Mouse (Mus musculus) forebrain, embryonic 15.5 days (tissue): ENCODE data around the gene Rassf3. TPM values are rescaled to one million over a fixed set of nuclear protein-coding genes. Genes with fewer than 3 reads are reported as not detected.

Experiments
- ATAC-seq: fragments of 200-750 bp; cut with Nextera tagmentation; replicated peaks from 2 replicates; pipeline ENCODE4 v1.8.0; 2017; ENCODE audit warnings: mild to moderate bottlenecking, moderate TSS enrichment, moderate library complexity
- H3K27ac ChIP-seq: fragments of 300-500 bp; sonication (generic); replicated peaks from 2 replicates; pipeline ENCODE4 v1.5.1; 2015; ENCODE audit warnings: mild to moderate bottlenecking, inconsistent platforms
- H3K27me3 ChIP-seq: fragments of 300-500 bp; sonication (generic); 2 replicates; pipeline ENCODE4 v1.6.1; 2015; ENCODE audit warnings: inconsistent platforms
- H3K36me3 ChIP-seq: fragments of 300-500 bp; sonication (generic); 2 replicates; pipeline ENCODE4 v1.6.1; 2015; ENCODE audit warnings: mild to moderate bottlenecking, inconsistent platforms
- H3K4me1 ChIP-seq: fragments of 300-500 bp; sonication (generic); 2 replicates; pipeline ENCODE4 v1.6.1; 2015; ENCODE audit warnings: inconsistent platforms
- H3K4me2 ChIP-seq: fragments of 300-500 bp; sonication (generic); replicated peaks from 2 replicates; pipeline ENCODE4 v1.6.1; 2015; ENCODE audit warnings: mild to moderate bottlenecking, inconsistent platforms
- H3K4me3 ChIP-seq: fragments of 300-500 bp; sonication (generic); 2 replicates; pipeline ENCODE4 v1.5.1; 2015; ENCODE audit warnings: mild to moderate bottlenecking, inconsistent platforms
- H3K9ac ChIP-seq: fragments of 300-500 bp; sonication (generic); replicated peaks from 2 replicates; pipeline ENCODE4 v1.6.1; 2015; ENCODE audit warnings: mild to moderate bottlenecking, inconsistent platforms
- H3K9me3 ChIP-seq: fragments of 300-500 bp; sonication (generic); 2 replicates; pipeline ENCODE4 v1.6.1; 2016; ENCODE audit warnings: inconsistent platforms
- WGBS: fragments of 180-500 bp; shearing (Covaris S2); methylation state at CpG from one replicate; pipeline ENCODE4 v1.1.7; 2015; ENCODE audit warnings: mixed read lengths; 5-methylcytosine and 5-hydroxymethylcytosine counted together
- polyA plus RNA-seq: library from polyadenylated mRNA; unstranded; fragments of >200 nt; fragmentation: Nextera tagmentation; extraction: Ambion mirVana; gene quantifications from 2 replicates; pipeline ENCODE4 v1.2.1, GENCODE M21; 2015

Gene Rassf3
- polyA plus RNA-seq, 1 experiment from 2014 or later, result 4.2 TPM

DNA sequence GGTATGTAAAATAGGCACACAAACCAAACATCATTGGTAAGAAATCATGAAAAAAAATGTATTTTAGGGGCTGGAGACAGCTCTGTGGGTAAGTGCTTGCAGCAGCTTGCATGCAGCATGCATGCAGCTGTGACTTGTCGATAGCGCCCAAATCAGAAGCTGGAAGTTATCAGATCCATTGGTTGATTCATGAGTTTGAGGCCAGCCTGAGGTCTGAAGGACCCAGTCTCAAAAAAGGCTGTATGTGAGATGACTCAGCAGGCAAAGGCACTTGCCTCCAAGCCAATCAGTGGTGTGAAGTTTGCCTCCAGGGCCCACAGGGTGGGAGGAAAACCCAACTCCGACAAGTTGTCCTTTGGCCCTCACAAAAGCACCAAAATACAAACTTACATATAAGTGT, 6.5 kb downstream of the Rassf3 start:
- no peak overlapping the region for H3K9ac ChIP-seq
- 84% methylated on average over 3 of the region's 3 CpGs for WGBS
- H3K4me1 ChIP-seq, result peaks cover 15% of the 10 kb centered on the region
- no peak for ATAC-seq
- no peaks in the 10 kb centered on the region for H3K36me3 ChIP-seq
- peaks cover 4% of the 10 kb centered on the region; the same call in 1 of the 2 replicates for H3K27me3 ChIP-seq
- no peak overlapping the region for H3K27ac ChIP-seq
- H3K4me2 ChIP-seq, result no peak overlapping the region
- no peak overlapping the region for H3K4me3 ChIP-seq
- no peaks in the 10 kb centered on the region for H3K9me3 ChIP-seq

DNA sequence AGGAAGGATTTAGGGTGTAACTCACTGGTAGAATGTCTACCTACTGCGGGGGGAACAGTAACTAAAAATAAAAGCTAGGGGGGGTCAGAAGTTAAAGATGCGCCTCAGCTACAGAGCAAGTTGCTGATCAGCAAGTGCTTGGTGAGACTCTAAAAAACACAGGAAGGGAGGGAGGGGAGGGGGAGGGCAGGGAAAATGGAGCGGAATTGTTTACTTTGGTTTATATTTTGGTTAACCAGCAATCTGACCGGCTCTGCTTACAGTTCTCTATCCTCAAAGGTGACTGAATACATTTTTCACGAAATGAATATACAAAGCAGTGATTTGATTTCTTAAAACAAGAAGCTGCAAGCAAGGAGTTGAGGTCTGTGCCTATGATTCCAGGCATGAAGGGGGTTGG, 7.2 kb downstream of the Rassf3 start:
- Histone ChIP-seq H3K4me3 (no peak overlapping the region), H3K36me3 (no peaks in the 10 kb centered on the region), H3K4me2 (no peak overlapping the region), H3K9ac (no peak overlapping the region), H3K4me1 (peaks cover 15% of the 10 kb centered on the region), H3K27me3 (no peaks in the 10 kb centered on the region), H3K27ac (no peak overlapping the region), H3K9me3 (no peaks in the 10 kb centered on the region)
- 56% methylated on average over 5 of the region's 5 CpGs for WGBS
- ATAC-seq, result no peak

GRCm38 (mm10) chr10:121468261-121468660, 7.9 kb downstream of the Rassf3 start:
- 93% methylated on average over 5 of the region's 5 CpGs for WGBS
- Histone ChIP-seq H3K4me3 (no peak overlapping the region), H3K27me3 (no peaks in the 10 kb centered on the region), H3K9ac (no peak overlapping the region), H3K4me2 (no peak overlapping the region), H3K27ac (no peak overlapping the region), H3K4me1 (peaks cover 12% of the 10 kb centered on the region), H3K9me3 (no peaks in the 10 kb centered on the region), H3K36me3 (no peaks in the 10 kb centered on the region)
- ATAC-seq, result no peak

- H3K4me3 ChIP-seq, result no peak overlapping the region
- no peak for ATAC-seq
- peaks cover 12% of the 10 kb centered on the region for H3K4me1 ChIP-seq
- 55% methylated on average over 8 of the region's 8 CpGs for WGBS
- no peak overlapping the region for H3K27ac ChIP-seq
- no peaks in the 10 kb centered on the region for H3K27me3 ChIP-seq
- H3K9me3 ChIP-seq, result no peaks in the 10 kb centered on the region
- no peak overlapping the region for H3K9ac ChIP-seq
- no peaks in the 10 kb centered on the region for H3K36me3 ChIP-seq
- no peak overlapping the region for H3K4me2 ChIP-seq
Observed at GRCm38 (mm10) chr10:121467792-121468191, 8.4 kb downstream of the Rassf3 start.

DNA sequence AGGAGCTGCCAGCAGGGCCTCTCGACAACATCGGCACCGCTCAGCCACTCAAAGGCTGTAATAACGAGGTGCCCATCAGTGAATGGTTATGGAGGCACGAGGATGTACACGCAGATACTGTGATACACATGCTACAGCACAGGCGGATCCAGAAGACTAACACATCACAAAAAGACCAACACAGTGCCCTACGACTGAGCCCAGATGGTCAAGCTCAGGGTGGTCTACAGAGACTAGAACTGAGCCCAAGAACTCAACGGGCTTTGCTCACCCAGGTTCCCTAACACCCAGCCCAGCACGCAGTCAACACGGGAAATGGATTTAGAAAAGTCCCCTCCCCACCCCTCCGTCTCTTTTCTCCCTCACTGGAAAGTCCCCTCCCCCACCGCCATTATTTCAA, 9.1 kb downstream of the Rassf3 start:
- no peaks in the 10 kb centered on the region for H3K36me3 ChIP-seq
- no peaks in the 10 kb centered on the region for H3K9me3 ChIP-seq
- 54% methylated on average over 13 of the region's 13 CpGs for WGBS
- no peak overlapping the region for H3K4me3 ChIP-seq
- H3K27ac ChIP-seq, result no peak overlapping the region
- H3K4me2 ChIP-seq, result no peak overlapping the region
- H3K9ac ChIP-seq, result no peak overlapping the region
- peaks cover 14% of the 10 kb centered on the region for H3K4me1 ChIP-seq
- ATAC-seq, result no peak
- H3K27me3 ChIP-seq, result no peaks in the 10 kb centered on the region

DNA sequence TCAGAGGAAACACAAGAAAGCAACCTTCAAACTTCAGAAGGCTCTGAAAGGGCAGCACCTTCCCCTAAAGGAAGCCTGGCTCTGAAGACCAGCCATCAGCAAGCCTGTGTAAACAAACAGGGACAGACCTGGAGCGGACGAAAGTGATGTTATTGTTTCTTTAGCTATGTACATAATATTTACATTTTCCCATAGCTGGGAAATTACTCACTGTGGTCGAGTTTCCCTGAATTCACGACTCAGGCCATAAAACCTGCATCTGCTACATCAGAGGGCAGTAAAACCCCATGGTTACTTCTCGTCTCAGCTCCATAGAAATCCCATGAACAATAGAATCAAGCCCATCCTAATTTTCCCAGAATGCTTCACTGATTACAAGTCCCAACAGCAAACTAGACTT, 11.1 kb downstream of the Rassf3 start:
- Histone ChIP-seq H3K27me3 (no peaks in the 10 kb centered on the region), H3K36me3 (no peaks in the 10 kb centered on the region), H3K9me3 (no peaks in the 10 kb centered on the region), H3K4me3 (no peak overlapping the region), H3K4me2 (no peak overlapping the region), H3K27ac (no peak overlapping the region), H3K4me1 (peaks cover 20% of the 10 kb centered on the region), H3K9ac (no peak overlapping the region)
- ATAC-seq, result no peak
- 58% methylated on average over 5 of the region's 5 CpGs for WGBS

- no peak overlapping the region for H3K27ac ChIP-seq
- no peaks in the 10 kb centered on the region for H3K9me3 ChIP-seq
- no peak for ATAC-seq
- no peaks in the 10 kb centered on the region for H3K36me3 ChIP-seq
- peaks cover 31% of the 10 kb centered on the region for H3K4me1 ChIP-seq
- H3K9ac ChIP-seq, result no peak overlapping the region
- no peak overlapping the region for H3K4me3 ChIP-seq
- no peak overlapping the region for H3K4me2 ChIP-seq
- 58% methylated on average over 24 of the region's 24 CpGs for WGBS
- no peaks in the 10 kb centered on the region for H3K27me3 ChIP-seq
Observed at GRCm38 (mm10) chr10:121462162-121462881, 13.8 kb downstream of the Rassf3 start.

DNA sequence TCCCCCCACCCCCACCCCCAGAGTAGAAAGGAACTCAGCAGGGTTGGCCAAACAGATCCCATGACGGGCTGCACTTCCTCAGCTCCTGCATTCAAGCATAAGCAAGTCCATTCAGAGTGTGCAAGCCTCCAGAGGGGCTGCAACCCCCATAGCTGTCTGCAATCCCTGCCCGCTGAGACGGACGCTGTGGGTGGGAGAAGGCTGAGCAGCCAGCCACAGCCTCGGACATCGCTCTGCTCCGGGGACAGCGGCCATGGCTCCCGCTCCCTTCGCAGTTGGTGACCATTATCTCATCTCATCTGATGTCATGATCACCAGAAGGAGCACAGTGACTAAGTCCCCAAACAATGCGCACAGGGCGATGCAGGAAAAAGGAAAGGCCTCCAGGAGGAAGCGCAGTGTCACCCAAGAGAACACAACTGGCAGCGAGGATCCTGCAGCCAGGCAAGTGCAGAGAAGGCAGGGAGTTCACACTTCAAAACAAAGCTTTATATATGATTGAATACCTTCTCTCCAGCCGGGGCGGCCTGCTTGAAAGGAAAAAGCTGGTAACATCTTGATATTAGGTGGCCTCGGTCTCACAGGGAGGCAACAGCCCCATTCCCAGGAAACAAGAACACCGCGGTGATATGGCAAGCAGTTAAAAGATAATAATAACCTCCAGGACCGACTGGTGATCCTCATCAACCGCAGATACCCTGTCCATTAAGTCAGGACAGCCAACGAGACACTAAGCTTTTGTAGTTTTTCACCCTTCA, 14.6 kb downstream of the Rassf3 start:
- no peak overlapping the region for H3K9ac ChIP-seq
- 8% methylated on average over 22 of the region's 22 CpGs for WGBS
- no peaks in the 10 kb centered on the region for H3K36me3 ChIP-seq

DNA sequence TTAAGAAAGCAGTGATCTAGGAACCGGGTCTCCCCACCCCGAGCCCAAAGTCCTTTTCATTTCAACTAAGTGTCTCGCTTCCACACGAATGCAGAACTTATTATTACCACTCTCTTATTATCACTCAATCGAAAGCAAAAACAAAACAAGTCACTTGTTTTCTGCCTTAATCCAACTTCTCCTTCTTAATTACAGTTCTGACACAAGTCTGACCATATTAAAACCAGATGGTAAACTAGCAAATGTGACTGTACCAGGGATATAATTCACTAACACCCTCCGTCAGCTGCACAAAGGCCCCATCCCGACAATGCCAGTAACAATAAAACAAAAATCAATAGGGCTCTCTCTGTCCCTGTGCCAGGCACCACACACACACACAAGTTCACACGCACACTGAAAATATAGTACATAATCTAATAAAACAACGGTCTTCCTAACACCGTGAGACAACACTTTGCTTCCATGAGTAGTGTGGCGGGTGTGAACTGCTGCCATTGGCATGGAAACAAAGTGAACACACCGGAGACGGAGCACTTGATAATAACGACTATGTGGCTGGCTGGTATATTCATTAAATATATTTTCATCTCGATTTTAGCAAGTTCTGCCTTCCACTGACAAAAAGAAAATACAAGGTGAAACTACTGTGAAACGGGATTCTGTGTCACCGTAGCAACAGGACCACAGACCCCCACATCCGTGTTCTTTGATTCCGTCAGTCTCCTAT, 16.9 kb downstream of the Rassf3 start:
- Histone ChIP-seq H3K27me3 (no peaks in the 10 kb centered on the region), H3K9ac (no peak overlapping the region), H3K36me3 (no peaks in the 10 kb centered on the region), H3K9me3 (no peaks in the 10 kb centered on the region), H3K4me1 (peaks cover 26% of the 10 kb centered on the region), H3K4me2 (no peak overlapping the region), H3K4me3 (no peak overlapping the region), H3K27ac (no peak overlapping the region)
- WGBS, result 31% methylated on average over 19 of the region's 19 CpGs
- ATAC-seq, result 0 out of 2 replicates have a peak, but pooled peaks have one; percentile 37

More for the DNA sequence above, 14.6 kb downstream of the Rassf3 start:
- H3K27me3 ChIP-seq, result no peaks in the 10 kb centered on the region
- peak overlapping the region; percentile 22 for H3K4me2 ChIP-seq
- no peaks in the 10 kb centered on the region for H3K9me3 ChIP-seq
- H3K4me3 ChIP-seq, result no peak overlapping the region
- peaks cover 26% of the 10 kb centered on the region for H3K4me1 ChIP-seq
- H3K27ac ChIP-seq, result no peak overlapping the region; the same call in 1 of the 2 replicates
- peak; percentile 62 for ATAC-seq

DNA sequence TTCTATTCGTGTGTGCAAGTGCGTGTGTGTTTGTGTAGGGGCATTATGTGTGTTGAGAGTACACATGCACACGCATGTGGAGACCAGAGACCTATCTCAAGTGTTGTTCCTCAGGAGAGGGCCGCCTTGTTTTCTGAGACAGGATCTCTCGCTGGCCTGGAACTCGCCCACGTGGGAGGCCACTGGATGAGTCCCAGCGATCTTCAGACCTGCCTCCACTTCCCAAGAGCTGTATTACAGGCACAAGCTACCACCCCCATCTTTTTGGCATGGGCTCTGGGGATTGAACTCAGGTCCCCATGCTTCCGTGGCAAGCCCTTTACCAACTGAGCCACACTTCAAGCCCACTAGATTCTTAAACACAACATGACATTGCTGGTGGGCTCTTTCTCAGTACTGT, 17.7 kb downstream of the Rassf3 start:
- 87% methylated on average over 9 of the region's 9 CpGs for WGBS
- H3K9me3 ChIP-seq, result no peaks in the 10 kb centered on the region
- no peak overlapping the region for H3K27ac ChIP-seq
- no peak for ATAC-seq
- no peak overlapping the region for H3K9ac ChIP-seq
- H3K4me1 ChIP-seq, result peaks cover 26% of the 10 kb centered on the region
- no peaks in the 10 kb centered on the region for H3K27me3 ChIP-seq
- H3K4me2 ChIP-seq, result no peak overlapping the region
- no peak overlapping the region for H3K4me3 ChIP-seq
- no peaks in the 10 kb centered on the region for H3K36me3 ChIP-seq

DNA sequence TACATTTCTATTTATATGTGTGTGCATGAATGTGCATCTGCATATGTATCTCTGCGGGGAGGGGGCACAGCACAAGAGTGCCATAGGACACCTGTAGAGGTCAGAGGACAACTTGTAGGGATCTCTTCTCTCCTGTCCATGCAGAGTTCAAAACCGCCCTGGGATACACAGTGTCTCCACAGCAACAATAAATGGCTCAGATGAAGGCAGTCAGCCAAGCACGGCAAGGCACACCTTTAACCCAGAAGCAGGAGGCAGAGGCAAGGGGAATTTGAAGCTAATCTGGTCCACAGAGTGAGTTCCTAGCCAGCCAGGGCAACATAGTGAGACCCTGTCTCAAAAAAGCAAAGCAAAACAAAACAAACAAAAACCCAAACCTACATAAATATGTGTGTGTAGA, 18.8 kb downstream of the Rassf3 start:
- H3K4me3 ChIP-seq, result no peak overlapping the region
- no peak for ATAC-seq
- WGBS, result 76% methylated on average over 3 of the region's 3 CpGs
- peaks cover 26% of the 10 kb centered on the region for H3K4me1 ChIP-seq
- no peak overlapping the region for H3K4me2 ChIP-seq
- no peak overlapping the region for H3K9ac ChIP-seq
- H3K27ac ChIP-seq, result no peak overlapping the region
- no peaks in the 10 kb centered on the region for H3K9me3 ChIP-seq
- H3K36me3 ChIP-seq, result no peaks in the 10 kb centered on the region
- no peaks in the 10 kb centered on the region for H3K27me3 ChIP-seq

DNA sequence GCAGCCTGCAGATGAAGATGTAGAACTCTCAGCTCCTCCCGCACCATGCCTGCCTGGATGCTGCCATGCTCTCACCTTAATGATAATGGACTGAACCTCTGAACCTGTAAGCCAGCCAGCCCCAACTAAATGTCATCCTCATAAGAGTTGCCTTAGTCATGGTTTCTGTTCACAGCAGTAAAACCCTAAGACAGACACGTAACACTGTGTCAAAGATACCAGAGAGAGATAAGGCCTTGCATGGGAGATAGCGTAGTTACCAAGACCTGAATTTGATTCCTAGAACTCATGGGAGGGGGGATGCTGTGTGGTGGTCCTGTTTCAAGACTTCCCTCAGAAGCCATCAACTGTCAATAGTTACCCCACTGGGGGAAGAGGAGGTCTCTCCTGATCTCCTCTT, 20.6 kb downstream of the Rassf3 start:
- WGBS, result 97% methylated on average over 3 of the region's 3 CpGs
- Histone ChIP-seq H3K4me3 (no peak overlapping the region), H3K4me1 (peaks cover 16% of the 10 kb centered on the region), H3K27ac (no peak overlapping the region), H3K9ac (no peak overlapping the region), H3K9me3 (no peaks in the 10 kb centered on the region), H3K4me2 (no peak overlapping the region), H3K27me3 (no peaks in the 10 kb centered on the region), H3K36me3 (no peaks in the 10 kb centered on the region)
- no peak for ATAC-seq
